Mouse (Mus musculus): ENCODE measurements around the gene Kcnma1.

The Kcnma1 gene

GRCm38 (mm10) chr14:23782845-23783609 lies 231.3 kb downstream of the Kcnma1 start:
- no peak for DNase-seq (ENCODE audit: low spot score in 2 of 2)

- no peak for DNase-seq (ENCODE audit: low spot score in 2 of 2)
Observed at GRCm38 (mm10) chr14:23774542-23774941, 239.7 kb downstream of the Kcnma1 start.

GRCm38 (mm10) chr14:23772685-23773084 lies 241.6 kb downstream of the Kcnma1 start:
- no peak for DNase-seq (ENCODE audit: low spot score in 2 of 2)

GRCm38 (mm10) chr14:23771794-23772193 lies 242.5 kb downstream of the Kcnma1 start:
- no peak for DNase-seq (ENCODE audit: low spot score in 2 of 2)

DNA sequence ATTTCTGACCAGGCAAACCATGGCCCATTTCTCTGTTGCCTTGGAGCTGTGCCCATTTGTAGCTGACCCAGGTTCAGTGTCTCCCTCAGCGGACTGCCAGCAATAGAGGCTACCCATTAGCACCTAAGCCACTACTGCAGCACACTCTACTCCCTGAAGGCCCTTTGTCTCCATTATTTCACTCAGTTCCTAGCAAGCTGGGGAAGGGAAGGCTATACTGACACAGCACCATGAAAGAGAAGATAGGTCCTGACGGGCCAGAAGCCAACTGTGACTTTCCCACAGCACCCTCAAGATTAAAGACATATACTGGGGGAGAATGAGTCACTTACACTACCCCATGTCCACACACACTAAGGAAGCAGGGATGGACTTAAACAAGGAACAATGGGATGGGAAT lies 251.8 kb downstream of the Kcnma1 start:
- no peak for DNase-seq (ENCODE audit: low spot score in 2 of 2)

DNA sequence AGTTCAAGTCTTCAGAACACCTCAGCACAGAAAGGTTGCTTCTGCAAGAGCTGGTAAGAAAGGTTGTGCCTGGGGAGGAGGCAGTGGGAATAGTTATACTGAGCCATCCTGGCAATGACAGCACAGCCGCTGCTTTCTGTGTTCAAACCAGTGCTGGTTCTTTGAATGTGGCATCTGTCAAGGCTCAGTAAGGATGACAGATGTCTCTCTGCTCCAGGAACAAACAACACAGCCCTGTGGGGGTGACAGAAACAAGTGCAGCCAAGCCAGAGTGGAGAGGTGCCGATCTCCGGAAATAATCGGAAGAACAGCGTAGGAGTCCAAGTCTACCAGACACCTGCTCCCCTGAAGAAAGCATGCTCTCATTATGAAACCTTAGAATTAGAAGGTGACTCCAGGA lies 254.7 kb downstream of the Kcnma1 start:
- no peak for DNase-seq (ENCODE audit: low spot score in 2 of 2)

DNA sequence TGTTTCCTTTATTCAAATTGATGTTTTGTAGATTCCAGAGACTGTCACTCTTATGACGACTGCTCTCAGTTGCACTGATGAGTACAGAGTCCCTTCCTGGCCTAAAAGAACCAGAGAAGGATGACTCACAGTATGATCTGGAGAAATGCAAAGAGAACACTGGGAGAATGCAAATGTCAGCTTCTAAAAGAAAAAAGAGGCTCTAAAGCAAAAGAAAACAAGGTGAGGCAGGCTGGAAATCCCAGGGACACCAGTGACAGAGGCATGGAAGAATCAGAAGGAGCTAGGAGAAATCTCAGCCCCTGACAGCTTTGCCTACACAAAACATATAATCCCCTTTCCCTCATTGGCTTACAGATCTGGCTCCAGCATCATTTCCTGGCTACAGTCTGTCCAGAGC lies 255.9 kb downstream of the Kcnma1 start:
- no peak for DNase-seq (ENCODE audit: low spot score in 2 of 2)

GRCm38 (mm10) chr14:23748011-23748410 lies 266.3 kb downstream of the Kcnma1 start:
- no peak for DNase-seq (ENCODE audit: low spot score in 2 of 2)

DNA sequence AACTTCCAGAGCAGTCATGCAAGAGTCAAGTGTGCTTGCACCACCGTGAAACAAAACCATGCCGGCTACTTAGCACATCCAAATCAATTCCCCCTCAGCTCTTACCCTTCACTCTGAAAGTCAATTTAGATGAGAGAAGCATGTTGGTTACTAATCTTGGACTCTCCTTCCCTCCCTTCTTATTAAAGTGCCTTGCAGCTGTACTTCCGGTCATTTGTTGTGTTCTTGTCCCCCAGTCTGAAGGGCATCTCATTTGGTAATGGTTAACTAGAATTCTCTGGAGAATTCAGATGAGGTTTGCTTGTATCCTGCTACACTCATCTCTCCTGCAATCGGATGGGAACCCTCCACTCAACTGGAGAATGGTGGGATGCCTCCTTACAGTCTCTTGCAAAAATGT lies 267.3 kb downstream of the Kcnma1 start:
- no peak for DNase-seq (ENCODE audit: low spot score in 2 of 2)

GRCm38 (mm10) chr14:23741531-23741930 lies 272.8 kb downstream of the Kcnma1 start:
- no peak for DNase-seq (ENCODE audit: low spot score in 2 of 2)

- DNase-seq (ENCODE audit: low spot score in 2 of 2), result no peak
Observed at GRCm38 (mm10) chr14:23734200-23734599, 280.1 kb downstream of the Kcnma1 start.

GRCm38 (mm10) chr14:23729377-23729776 lies 284.9 kb downstream of the Kcnma1 start:
- no peak for DNase-seq (ENCODE audit: low spot score in 2 of 2)

GRCm38 (mm10) chr14:23723701-23724430 lies 290.4 kb downstream of the Kcnma1 start:
- DNase-seq (ENCODE audit: low spot score in 2 of 2), result no peak

- DNase-seq (ENCODE audit: low spot score in 2 of 2), result no peak
Observed at GRCm38 (mm10) chr14:23719246-23719645, 295.0 kb downstream of the Kcnma1 start.

DNA sequence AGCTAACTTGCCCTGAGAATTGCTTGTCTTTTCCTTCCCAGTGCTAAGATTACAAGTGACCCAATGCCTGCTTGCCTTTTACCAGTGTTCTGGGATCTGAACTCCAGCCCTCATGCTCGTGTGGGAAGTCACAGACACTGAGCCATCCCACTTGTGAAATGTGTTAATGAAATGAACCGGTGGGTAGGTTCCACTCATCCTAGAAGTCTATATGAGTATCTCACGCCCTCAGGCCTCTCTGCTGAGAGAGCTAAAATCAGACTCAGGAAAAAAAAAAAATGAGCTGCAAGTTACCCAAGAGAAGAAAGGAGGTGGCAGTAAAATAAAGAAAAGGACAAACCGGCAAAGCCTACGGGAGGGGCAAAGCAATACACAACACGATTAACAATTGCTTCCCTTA lies 295.6 kb downstream of the Kcnma1 start:
- no peak for DNase-seq (ENCODE audit: low spot score in 2 of 2)

DNA sequence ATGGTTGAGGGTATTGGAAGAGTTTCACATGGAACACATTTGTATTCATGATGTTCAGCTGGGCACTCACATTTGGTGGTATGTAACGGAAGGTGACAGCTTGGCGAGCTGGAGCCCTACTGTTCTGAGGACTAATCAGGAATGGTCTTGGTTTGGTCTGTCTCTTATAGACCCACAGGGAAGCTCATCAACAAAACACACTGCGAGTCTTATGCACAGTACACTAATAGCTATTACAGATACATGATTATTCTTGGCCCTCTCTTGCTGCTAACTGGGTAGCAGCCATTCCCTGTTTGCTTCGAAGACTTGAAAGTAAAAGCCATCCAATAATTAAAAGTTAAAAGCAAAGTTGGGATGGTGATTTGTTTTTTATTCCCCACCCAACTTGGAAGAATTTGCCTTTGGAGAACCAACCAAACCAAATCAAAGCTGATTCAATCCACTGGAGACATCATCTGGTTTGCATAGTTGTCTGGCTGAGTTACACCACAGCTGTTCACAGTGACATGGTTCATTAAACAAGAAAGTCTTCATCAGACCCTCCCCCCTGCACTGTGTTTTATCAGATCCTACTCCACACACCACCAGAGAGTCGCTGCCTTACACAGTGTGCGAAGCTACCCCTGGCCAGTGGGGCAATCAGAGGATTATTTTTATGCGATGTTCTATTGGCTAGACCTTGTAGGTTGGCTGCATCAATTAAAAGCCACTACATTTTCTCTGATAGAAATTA lies 299.7 kb downstream of the Kcnma1 start:
- DNase-seq (ENCODE audit: low spot score in 2 of 2), result no peak

GRCm38 (mm10) chr14:23712891-23713290 lies 301.4 kb downstream of the Kcnma1 start:
- DNase-seq (ENCODE audit: low spot score in 2 of 2), result no peak

- no peak for DNase-seq (ENCODE audit: low spot score in 2 of 2)
Observed at GRCm38 (mm10) chr14:23710954-23711353, 303.3 kb downstream of the Kcnma1 start.

DNA sequence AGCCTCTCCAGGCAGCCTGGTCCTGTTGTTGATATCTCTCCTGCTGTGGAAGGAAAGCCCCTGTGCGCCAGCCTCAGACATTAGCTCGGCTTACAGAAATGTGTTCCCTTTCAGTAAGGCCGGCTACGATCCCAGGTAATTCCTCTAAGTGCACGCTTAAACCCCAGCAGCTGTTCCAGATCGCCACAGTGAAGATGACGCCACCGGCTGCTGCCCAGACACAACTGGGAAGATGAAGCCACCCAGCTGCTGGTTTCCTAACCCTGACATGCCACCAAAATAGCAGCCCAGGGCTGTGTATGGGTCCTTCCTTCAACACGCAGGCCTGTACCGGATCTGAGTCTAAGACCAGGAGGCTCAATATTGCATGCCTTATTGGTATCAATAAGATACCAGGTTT lies 307.5 kb downstream of the Kcnma1 start:
- no peak for DNase-seq (ENCODE audit: low spot score in 2 of 2)

DNA sequence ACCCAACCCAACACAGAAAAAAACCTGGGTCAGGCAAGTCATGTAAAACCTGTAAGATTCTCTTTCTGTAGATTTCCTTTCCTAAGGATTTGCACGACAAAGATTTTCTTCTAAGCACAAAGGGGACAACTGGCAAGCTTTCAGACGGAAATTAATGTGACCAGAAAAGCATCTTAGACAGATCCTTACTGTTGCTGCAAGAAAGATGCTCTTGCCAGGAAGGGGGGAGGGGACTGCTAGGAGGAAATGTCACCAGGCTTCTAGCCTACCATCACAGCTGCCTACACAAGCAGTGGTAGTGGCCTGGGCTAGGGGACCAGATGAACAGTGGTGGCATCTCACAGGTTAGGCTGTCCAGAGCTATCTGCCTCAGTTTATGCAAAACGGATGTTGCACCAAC lies 308.6 kb downstream of the Kcnma1 start:
- no peak for DNase-seq (ENCODE audit: low spot score in 2 of 2)

DNA sequence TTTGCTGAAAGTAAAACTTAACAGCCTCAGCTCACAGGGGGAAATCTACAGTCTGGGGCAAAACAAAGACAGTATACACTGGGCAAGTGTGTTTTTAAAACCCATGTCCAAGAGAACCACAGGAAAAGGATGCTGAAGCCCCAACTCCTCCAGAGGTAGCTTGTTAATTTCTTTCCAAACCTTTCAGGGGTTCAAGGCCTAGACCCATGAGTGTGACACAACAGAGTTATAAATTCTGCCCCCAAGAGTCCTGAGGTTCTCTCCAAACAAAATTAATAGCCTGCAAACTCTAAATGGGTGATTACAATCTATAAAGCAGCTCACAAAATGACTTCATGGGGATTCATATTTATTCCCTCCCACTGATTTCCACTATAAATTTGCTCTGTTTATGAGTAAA lies 310.0 kb downstream of the Kcnma1 start:
- no peak for DNase-seq (ENCODE audit: low spot score in 2 of 2)

DNA sequence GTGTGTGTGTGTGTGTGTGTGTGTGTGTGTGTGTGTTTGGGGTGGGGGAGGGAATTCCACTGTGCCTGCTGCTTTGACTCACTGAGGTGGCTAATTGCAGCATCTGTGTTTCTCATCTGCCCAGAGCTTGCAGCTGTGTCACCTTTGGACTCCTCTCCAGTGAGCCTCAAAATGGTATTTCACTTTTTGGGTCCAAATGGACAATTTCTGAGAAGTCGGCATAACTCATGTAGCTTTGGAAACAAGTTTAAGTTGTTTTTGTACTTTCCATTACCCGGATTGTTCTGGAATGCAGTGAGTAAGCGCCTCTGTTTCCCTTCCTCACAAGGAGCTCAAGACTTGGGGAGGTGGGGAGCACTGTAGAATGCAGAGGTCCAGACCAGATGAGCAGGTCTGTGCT lies 317.9 kb downstream of the Kcnma1 start:
- no peak for DNase-seq (ENCODE audit: low spot score in 2 of 2)

GRCm38 (mm10) chr14:23689681-23690080 lies 324.6 kb downstream of the Kcnma1 start:
- DNase-seq (ENCODE audit: low spot score in 2 of 2), result no peak

All from spleen, postnatal 10 days (tissue).